Comparison of ENCODE assay signal across 8 mouse cellular contexts in genomic region chr11:30649001-30649637, GRCm38 (mm10). TPM values are rescaled to one million over a fixed set of nuclear protein-coding genes. Genes with fewer than 3 reads are reported as not detected.
DNase-seq lines count a peak whose midpoint lies in the region; ATAC-seq and TF ChIP-seq lines count a peak whose summit lies in the region.

Gene Acyp2 (minus strand): TSS chr11:30649587.

- H3K27me3 ChIP-seq in heart, embryonic 13.5 days (replicated peaks) = no peaks in the 10 kb centered on the region
- H3K27me3 ChIP-seq in kidney, postnatal 0 days (ENCODE audit: insufficient read depth, low read length) = no peaks in the 10 kb centered on the region
- no peaks in the 10 kb centered on the region for H3K27me3 ChIP-seq in liver, adult 2 months (ENCODE audit: control insufficient read depth, insufficient read depth, low read length)

- peak; percentile 44 for TF ChIP-seq CTCF in kidney, postnatal 0 days (IDR thresholded peaks at IDR 0.05; ENCODE audit: low read depth)
- peak; percentile 40 for TF ChIP-seq CTCF in liver, adult 2 months (IDR thresholded peaks at IDR 0.05; ENCODE audit: low read depth, low read length)

- peak within 1 kb of the TSS; percentile 90 for H3K9ac ChIP-seq in heart, embryonic 13.5 days
- peak within 1 kb of the TSS; percentile 85 for H3K9ac ChIP-seq in kidney, postnatal 0 days (ENCODE audit: low read depth, low read length)
- peak within 1 kb of the TSS; percentile 67 for H3K9ac ChIP-seq in liver, adult 2 months (ENCODE audit: low read depth, low read length)

- peak within 1 kb of the TSS; percentile 94 for H3K27ac ChIP-seq in heart, embryonic 13.5 days (replicated peaks)
- H3K27ac ChIP-seq in kidney, postnatal 0 days = peak within 1 kb of the TSS; percentile 87
- H3K27ac ChIP-seq in liver, adult 2 months (replicated peaks; ENCODE audit: insufficient read depth, low read depth, low read length) = peak within 1 kb of the TSS; percentile 22

- peak; percentile 85 for DNase-seq in c-Kit-negative CD71-positive TER-119-positive erythroid progenitor cells, embryonic 14.5 days (ENCODE audit: low read depth, low spot score)
- peak; percentile 49 for DNase-seq in fibroblast of lung, adult 2 months (ENCODE audit: low read depth)
- peak; percentile 90 for DNase-seq in kidney, postnatal 0 days (ENCODE audit: low spot score)
- DNase-seq in liver, adult 2 months (ENCODE audit: extremely low read depth, low read depth, low spot score) = peak; percentile 65
- DNase-seq in spleen, postnatal 36 days (ENCODE audit: low spot score in 2 of 2) = peak; percentile 84 to 87

- H3K79me2 ChIP-seq in liver, adult 2 months (ENCODE audit: control insufficient read depth, insufficient read depth, low read length) = no peaks in the 10 kb centered on the region

- no peaks in the 10 kb centered on the region for H3K9me3 ChIP-seq in heart, embryonic 13.5 days
- H3K9me3 ChIP-seq in kidney, postnatal 0 days (replicated peaks; ENCODE audit: low read length) = no peaks in the 10 kb centered on the region

- peak; percentile 20; the same call in 1 of the 2 replicates for TF ChIP-seq POLR2A in liver, adult 2 months (IDR thresholded peaks at IDR 0.05; ENCODE audit: extremely low read depth, insufficient read depth, low read length)

- under 1% methylated on average over 40 of the region's 40 CpGs for WGBS in heart, embryonic 13.5 days
- WGBS in kidney, postnatal 0 days = under 1% methylated on average over 40 of the region's 40 CpGs
- WGBS in liver, adult 2 months = under 1% methylated on average over 40 of the region's 40 CpGs

- peak within 1 kb of the TSS; percentile 79 for H3K4me3 ChIP-seq in heart, embryonic 13.5 days
- H3K4me3 ChIP-seq in kidney, postnatal 0 days (replicated peaks; ENCODE audit: low read depth, low read length) = peak within 1 kb of the TSS; percentile 69
- H3K4me3 ChIP-seq in liver, adult 2 months (ENCODE audit: insufficient read depth, low read depth, low read length) = peak within 1 kb of the TSS; percentile 67

- ATAC-seq in CD4-positive, CD25-positive, alpha-beta regulatory T cell, adult 4 months = peak; percentile 94
- peak; percentile 94 for ATAC-seq in heart, embryonic 13.5 days (ENCODE audit: extremely low read depth, insufficient number of reproducible peaks, low FRiP score, low TSS enrichment)
- peak; percentile 94 for ATAC-seq in kidney, postnatal 0 days (replicated peaks; ENCODE audit: low FRiP score, low read depth)
- ATAC-seq in monocyte, adult 5-6 weeks (replicated peaks; ENCODE audit: insufficient number of reproducible peaks, low FRiP score, low TSS enrichment, poor library complexity, severe bottlenecking) = peak; percentile 88

- H3K36me3 ChIP-seq in heart, embryonic 13.5 days = no peaks in the 10 kb centered on the region
- no peaks in the 10 kb centered on the region for H3K36me3 ChIP-seq in kidney, postnatal 0 days (ENCODE audit: insufficient read depth, low read length)
- no peaks in the 10 kb centered on the region for H3K36me3 ChIP-seq in liver, adult 2 months (ENCODE audit: control insufficient read depth, insufficient read depth, low read length)

- H3K4me2 ChIP-seq in heart, embryonic 13.5 days = peak within 1 kb of the TSS; percentile 77
- peak within 1 kb of the TSS; percentile 83 for H3K4me2 ChIP-seq in kidney, postnatal 0 days (ENCODE audit: low read length)

- H3K4me1 ChIP-seq in heart, embryonic 13.5 days = peaks cover 7% of the 10 kb centered on the region; the same call in 1 of the 2 replicates
- 0 out of 2 replicates have a peak, but pooled peaks cover 3% of the 10 kb centered on the region for H3K4me1 ChIP-seq in kidney, postnatal 0 days (replicated peaks; ENCODE audit: insufficient read depth, low read length)
- H3K4me1 ChIP-seq in liver, adult 2 months (ENCODE audit: control insufficient read depth, insufficient read depth, low read length) = no peaks in the 10 kb centered on the region

RNA-seq across cellular contexts. Expression of gene Acyp2, which starts in this region (rescaled TPM):
- 1 to 10 TPM in 1 of 2 experiments, under 1 TPM in 1; 0.81 to 1.6 TPM for polyA plus RNA-seq in CD4-positive, CD25-positive, alpha-beta regulatory T cell, adult 4 months (2017; shearing (Covaris generic))
- polyA plus RNA-seq in heart, embryonic 13.5 days (2015; fragmentation: Nextera tagmentation; extraction: Ambion mirVana) = 27.9 and 31.0 TPM in 2 replicates
- 45.9 and 50.0 TPM in 2 replicates for polyA plus RNA-seq in kidney, postnatal 0 days (2015; fragmentation: Nextera tagmentation; extraction: Ambion mirVana)
- 2.3 and 3.8 TPM in 2 replicates for total RNA-seq in liver, adult 2 months (2014; rRNA removed)
- 1.0 and 2.4 TPM in 2 replicates for polyA plus RNA-seq in liver, adult 2 months (2012; rRNA removed)
- total RNA-seq in monocyte, adult 5-6 weeks (2017) = 3.0 to 7.5 TPM (median 3.7 TPM) in 3 replicates

Comparison
In these comparisons a context has a peak if more than half of its experiments do, and no peak if none do; other contexts are left out.
1. Peak in every context shown above with its lines: DNase-seq, ATAC-seq, H3K4me3 ChIP-seq and H3K27ac ChIP-seq.
2. H3K27ac ChIP-seq: peak in every context shown above with its lines; median percentile 94 in heart, embryonic 13.5 days; 87 in kidney, postnatal 0 days; 22 in liver, adult 2 months.